Mouse (Mus musculus) erythroblast, embryonic 14.5 days (primary cell): Measurements from ENCODE around the gene Tmem50a.

ENCODE experiments used
- GATA1 ChIP-seq: IDR thresholded peaks from 2 replicates; pipeline ENCODE4 v1.6.1; 2012; ENCODE audit warnings: low read length, inconsistent platforms, mixed read lengths
- TAL1 ChIP-seq: IDR thresholded peaks from 3 replicates; pipeline ENCODE4 v1.6.1; 2012; ENCODE audit warnings: low read length, inconsistent platforms, mixed read lengths

- no peak for TF ChIP-seq GATA1
- no peak for TF ChIP-seq TAL1
Measured at GRCm38 (mm10) chr4:134921703-134922102, 6.9 kb upstream of the Tmem50a start.
